Mouse (Mus musculus): ENCODE measurements around the gene Neu1.

- TF ChIP-seq POLR2A (IDR thresholded peaks at IDR 0.05; ENCODE audit: borderline replicate concordance, control insufficient read depth, low read depth, low read length) (no peak), CTCF (IDR thresholded peaks at IDR 0.05; ENCODE audit: control insufficient read depth, insufficient read depth, low read length) (no peak)
Observed at GRCm38 (mm10) chr17:34955884-34956283, 24.8 kb downstream of the Neu1 start.
